Mouse (Mus musculus) small intestine, adult 2 months (tissue): ENCODE data around the gene Gpx8. TPM values are rescaled to one million over a fixed set of nuclear protein-coding genes. Genes with fewer than 3 reads are reported as not detected.

Source experiments
- H3K27ac ChIP-seq: fragments of 200-500 bp; 2 replicates; pipeline ENCODE4 v1.5.1; 2012; ENCODE audit warnings: low read depth, low read length, control low read depth, inconsistent platforms; ENCODE audit not compliant: insufficient read depth
- H3K27me3 ChIP-seq: fragments of 200-500 bp; 2 replicates; pipeline ENCODE4 v1.6.1; 2012; ENCODE audit warnings: mild to moderate bottlenecking, moderate library complexity, low read length, inconsistent platforms; ENCODE audit not compliant: control insufficient read depth, insufficient read depth
- H3K36me3 ChIP-seq: fragments of 200-500 bp; 2 replicates; pipeline ENCODE4 v1.6.1; 2012; ENCODE audit warnings: mild to moderate bottlenecking, low read length, control low read depth, inconsistent platforms; ENCODE audit not compliant: control insufficient read depth, insufficient read depth
- H3K4me1 ChIP-seq: fragments of 200-500 bp; 2 replicates; pipeline ENCODE4 v1.6.1; 2012; ENCODE audit warnings: low read length, inconsistent platforms, mixed read lengths; ENCODE audit not compliant: control insufficient read depth, insufficient read depth, insufficient read length
- H3K4me3 ChIP-seq: fragments of 200-500 bp; 2 replicates; pipeline ENCODE4 v1.5.1; 2012; ENCODE audit warnings: low read depth, mild to moderate bottlenecking, control low read depth, inconsistent platforms, low read length, moderate library complexity
- CTCF ChIP-seq: fragments of 200-500 bp; IDR thresholded peaks from 2 replicates; pipeline ENCODE4 v1.5.1; 2012; ENCODE audit warnings: low read depth, mild to moderate bottlenecking, control low read depth, inconsistent platforms, low read length, moderate library complexity, mixed read lengths; ENCODE audit not compliant: insufficient replicate concordance, insufficient read length; ENCODE audit errors: extremely low read depth
- POLR2A ChIP-seq: fragments of 200-500 bp; IDR thresholded peaks from 2 replicates; pipeline ENCODE4 v1.6.1; 2012; ENCODE audit warnings: low read depth, mild to moderate bottlenecking, control low read depth, inconsistent platforms, low read length, moderate library complexity
- WGBS: fragments of 180-500 bp; shearing (Covaris S2); methylation state at CpG from one replicate; pipeline ENCODE4 v1.1.7; 2018; 5-methylcytosine and 5-hydroxymethylcytosine counted together
- polyA plus RNA-seq: library from polyadenylated mRNA; depleted of rRNA; stranded (reverse); fragments of >200 nt; gene quantifications from 2 replicates; pipeline ENCODE4 v1.2.3, GENCODE M21; 2012; rRNA removed

The Gpx8 gene
- polyA plus RNA-seq, 1 experiment = 0.30 TPM

GRCm38 (mm10) chr13:112997369-112997768 lies 48.8 kb downstream of the Gpx8 start:
- Histone ChIP-seq H3K36me3 (no peaks in the 10 kb centered on the region), H3K27ac (no peak overlapping the region), H3K4me3 (no peak overlapping the region), H3K4me1 (peaks cover 14% of the 10 kb centered on the region), H3K27me3 (peaks cover 29% of the 10 kb centered on the region)
- TF ChIP-seq CTCF = no peak
- TF ChIP-seq POLR2A = no peak
- 61% methylated on average over 6 of the region's 6 CpGs for WGBS

DNA sequence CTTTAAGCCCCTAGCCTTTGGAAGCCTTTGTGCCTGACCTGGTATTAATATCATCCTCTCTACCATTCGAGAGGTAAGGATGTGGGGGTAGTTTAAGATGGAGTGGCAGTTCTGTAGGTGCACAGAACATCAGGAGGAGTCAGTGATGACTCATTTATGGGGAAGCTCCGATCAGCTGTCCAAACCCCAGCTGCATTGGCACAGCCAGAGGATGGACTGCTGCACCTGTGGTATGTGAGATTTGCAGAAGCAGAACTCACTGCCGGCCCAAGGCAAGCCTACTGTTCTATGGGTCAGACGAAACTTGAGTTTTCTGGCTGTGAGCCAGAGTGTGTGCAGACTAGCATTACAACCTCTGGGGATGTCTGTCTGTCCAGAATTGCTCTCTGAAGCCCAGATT lies 49.8 kb downstream of the Gpx8 start:
- H3K27ac ChIP-seq = no peak overlapping the region
- no peak overlapping the region for H3K4me3 ChIP-seq
- peaks cover 30% of the 10 kb centered on the region for H3K27me3 ChIP-seq
- peaks cover 14% of the 10 kb centered on the region for H3K4me1 ChIP-seq
- TF ChIP-seq CTCF (no peak), POLR2A (no peak)
- 24% methylated on average over 4 of the region's 4 CpGs for WGBS
- no peaks in the 10 kb centered on the region for H3K36me3 ChIP-seq

DNA sequence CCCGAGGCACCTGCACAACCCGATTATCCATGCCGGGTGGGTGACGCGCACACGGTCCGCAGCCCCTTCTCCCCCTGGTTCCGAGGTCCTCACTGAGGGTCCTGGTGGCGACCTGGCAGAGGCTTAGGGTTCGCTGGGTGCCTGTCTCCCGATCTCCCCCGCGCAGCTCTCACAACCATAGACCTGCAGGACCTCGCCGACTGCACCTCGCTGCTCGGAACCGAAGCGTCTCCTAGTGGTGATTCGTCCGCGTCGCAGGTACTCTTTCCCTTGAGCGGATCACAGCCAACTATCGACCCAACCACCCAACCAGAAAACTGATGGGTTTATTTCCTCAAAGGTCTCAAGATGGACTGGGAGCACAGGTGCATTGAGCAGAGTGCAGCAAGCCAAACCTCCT lies 52.0 kb downstream of the Gpx8 start:
- no peaks in the 10 kb centered on the region for H3K36me3 ChIP-seq
- WGBS = under 1% methylated on average over 25 of the region's 25 CpGs
- peaks cover 44% of the 10 kb centered on the region for H3K27me3 ChIP-seq
- TF ChIP-seq CTCF (peak; percentile 77), POLR2A (no peak)
- peak overlapping the region; percentile 43 for H3K4me3 ChIP-seq
- H3K4me1 ChIP-seq = peaks cover 19% of the 10 kb centered on the region
- no peak overlapping the region for H3K27ac ChIP-seq

GRCm38 (mm10) chr13:112993531-112994152 lies 52.6 kb downstream of the Gpx8 start, which contains the start of gene Mcidas:
Gene Mcidas (plus strand): TSS chr13:112993845.
- under 1% methylated on average over 63 of the region's 63 CpGs for WGBS

More at GRCm38 (mm10) chr13:112993531-112994152, 52.6 kb downstream of the Gpx8 start, which contains the start of gene Mcidas:
- no peaks in the 10 kb centered on the region for H3K36me3 ChIP-seq
- peaks cover 48% of the 10 kb centered on the region for H3K27me3 ChIP-seq
- peak within 1 kb of the TSS; percentile 43 for H3K4me3 ChIP-seq
- no peak within 1 kb of the TSS for H3K27ac ChIP-seq
- no peak for TF ChIP-seq CTCF
- no peak for TF ChIP-seq POLR2A
- peaks cover 19% of the 10 kb centered on the region for H3K4me1 ChIP-seq

Other genes with a start within 250 kb of the Gpx8 start
- gene Plpp1, start 245.6 kb downstream of the Gpx8 start, polyA plus RNA-seq = 38.7 and 102 TPM in 2 replicates
- gene Mtrex, start 119.0 kb downstream of the Gpx8 start, polyA plus RNA-seq = 0.50 and 1.2 TPM in 2 replicates
- 0.50 and 0.63 TPM in 2 replicates for gene Dhx29, start 119.0 kb downstream of the Gpx8 start, polyA plus RNA-seq
- gene Ccno, start 58.6 kb downstream of the Gpx8 start, polyA plus RNA-seq = 0.10 and 0.32 TPM in 2 replicates
- not detected in 2 replicates for gene Mcidas, start 52.6 kb downstream of the Gpx8 start, polyA plus RNA-seq
- gene Cdc20b, start 11.3 kb downstream of the Gpx8 start, polyA plus RNA-seq = not detected in 2 replicates
- 4.4 and 5.2 TPM in 2 replicates for gene Gzma, start 54.6 kb upstream of the Gpx8 start, polyA plus RNA-seq
- gene Esm1, start 163.2 kb upstream of the Gpx8 start, polyA plus RNA-seq = 2.5 and 3.3 TPM in 2 replicates
- gene Gzmk, start 179.5 kb upstream of the Gpx8 start, polyA plus RNA-seq = 0.30 and 0.47 TPM in 2 replicates
- gene BC067074, start 246.7 kb upstream of the Gpx8 start, polyA plus RNA-seq = 0.09 and 0.10 TPM in 2 replicates